Mouse (Mus musculus): ENCODE data around the gene Donson. TPM values are rescaled to one million over a fixed set of nuclear protein-coding genes. Genes with fewer than 3 reads are reported as not detected.

The Donson gene
- polyA plus RNA-seq, 1 experiment from 2014 or later, result 23.6 TPM

DNA sequence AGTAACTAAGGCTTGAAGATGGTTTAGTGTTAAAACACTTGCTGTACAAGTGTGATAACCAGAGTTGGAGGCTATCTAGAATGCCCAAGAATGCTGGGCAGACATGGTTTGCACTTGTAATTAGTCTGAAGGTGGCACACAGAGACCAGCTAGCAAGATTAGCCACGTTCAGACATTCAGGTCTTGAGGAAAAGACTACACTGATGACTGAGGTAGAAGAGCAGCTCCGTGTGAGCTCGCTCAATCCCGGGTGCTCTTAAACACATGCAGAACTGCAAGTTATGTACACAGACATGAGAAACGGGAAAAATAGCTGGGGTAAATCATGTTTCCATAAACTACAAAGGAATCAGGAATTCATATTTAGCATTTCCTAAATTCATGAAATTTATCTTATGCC lies 7.9 kb downstream of the Donson start:
- no peak for ATAC-seq
- no peaks in the 10 kb centered on the region for H3K27me3 ChIP-seq
- no peak overlapping the region for H3K27ac ChIP-seq
- H3K4me3 ChIP-seq, result no peak overlapping the region
- H3K36me3 ChIP-seq (ENCODE audit: poor library complexity, severe bottlenecking), result peaks cover 87% of the 10 kb centered on the region
- 81% methylated on average over 5 of the region's 5 CpGs for WGBS
- no peak overlapping the region for H3K9ac ChIP-seq
- H3K4me1 ChIP-seq, result no peaks in the 10 kb centered on the region
- H3K4me2 ChIP-seq, result no peak overlapping the region
- H3K9me3 ChIP-seq (replicated peaks), result no peaks in the 10 kb centered on the region

DNA sequence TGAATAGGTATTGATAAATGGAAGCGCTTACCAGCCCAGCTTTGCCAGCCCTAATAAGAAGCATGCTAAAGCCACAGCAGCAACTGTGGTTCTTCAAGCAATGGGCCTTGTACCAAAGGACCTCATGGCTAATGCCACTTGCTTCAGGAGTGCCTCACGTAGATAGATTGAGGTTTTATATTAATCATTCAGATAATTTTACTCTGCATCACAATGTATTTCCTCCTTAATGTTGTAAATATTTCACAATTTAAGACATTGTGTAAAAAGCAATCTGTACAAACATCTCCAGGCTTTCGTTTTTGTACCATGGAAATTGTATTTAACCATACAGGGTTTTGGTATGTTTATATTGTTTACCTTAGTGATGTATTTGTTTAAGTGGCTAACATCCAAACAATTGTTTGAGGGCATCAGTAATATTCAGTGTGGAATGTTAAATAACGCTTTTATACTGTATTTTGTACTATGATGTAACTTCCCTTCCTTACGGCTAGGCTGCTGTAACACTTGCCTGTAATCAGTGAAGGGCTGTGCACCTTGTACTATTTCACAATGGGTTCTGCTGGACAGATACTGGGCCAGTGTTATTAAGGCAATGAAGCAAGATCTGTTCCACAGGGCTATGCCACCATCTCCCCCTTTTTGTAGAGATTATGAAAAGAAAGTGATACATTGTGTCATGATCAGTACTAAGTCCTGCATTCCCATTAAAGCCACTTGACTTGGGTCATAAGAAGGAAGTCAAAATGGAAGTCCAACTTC lies 10.2 kb downstream of the Donson start:
- H3K4me2 ChIP-seq, result no peak overlapping the region
- H3K4me1 ChIP-seq, result no peaks in the 10 kb centered on the region
- no peaks in the 10 kb centered on the region for H3K9me3 ChIP-seq (replicated peaks)
- H3K36me3 ChIP-seq (ENCODE audit: poor library complexity, severe bottlenecking), result peaks cover 83% of the 10 kb centered on the region
- no peak overlapping the region for H3K4me3 ChIP-seq
- no peaks in the 10 kb centered on the region for H3K27me3 ChIP-seq
- no peak for ATAC-seq
- H3K27ac ChIP-seq, result no peak overlapping the region
- 90% methylated on average over 5 of the region's 5 CpGs for WGBS
- H3K9ac ChIP-seq, result no peak overlapping the region

- H3K9me3 ChIP-seq (replicated peaks), result no peaks in the 10 kb centered on the region
- 87% methylated on average over 4 of the region's 4 CpGs for WGBS
- peaks cover 87% of the 10 kb centered on the region for H3K36me3 ChIP-seq (ENCODE audit: poor library complexity, severe bottlenecking)
- no peak overlapping the region for H3K4me2 ChIP-seq
- H3K4me1 ChIP-seq, result no peaks in the 10 kb centered on the region
- H3K9ac ChIP-seq, result no peak overlapping the region
- H3K4me3 ChIP-seq, result no peak overlapping the region
- no peak overlapping the region for H3K27ac ChIP-seq
- H3K27me3 ChIP-seq, result no peaks in the 10 kb centered on the region
- ATAC-seq, result no peak
These were observed 14.1 kb downstream of the Donson start for GRCm38 (mm10) chr16:91674500-91674899.

DNA sequence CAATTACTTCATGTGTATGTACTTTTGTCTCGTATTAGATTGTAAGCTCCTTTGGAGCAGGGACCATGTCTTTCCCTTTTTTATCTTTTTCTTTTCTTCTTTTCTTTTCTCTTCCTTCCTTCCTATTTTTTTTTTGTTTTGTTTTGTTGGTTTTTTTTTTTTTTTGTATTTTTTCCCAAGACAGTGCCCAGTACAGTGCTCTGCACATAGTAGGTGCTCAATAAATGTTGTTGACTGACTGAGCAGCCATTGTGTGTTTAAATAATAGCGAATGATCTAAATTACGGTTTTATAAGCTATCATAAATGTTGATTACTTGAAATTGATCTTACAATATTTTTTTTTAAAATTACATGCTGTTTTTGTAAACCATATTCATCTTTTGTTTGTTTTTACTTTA lies 24.8 kb downstream of the Donson start:
- Histone ChIP-seq H3K4me1 (peaks cover 7% of the 10 kb centered on the region), H3K9me3 (replicated peaks) (no peaks in the 10 kb centered on the region), H3K9ac (no peak overlapping the region), H3K4me3 (no peak overlapping the region), H3K27ac (no peak overlapping the region), H3K27me3 (no peaks in the 10 kb centered on the region), H3K4me2 (no peak overlapping the region), H3K36me3 (ENCODE audit: poor library complexity, severe bottlenecking) (peaks cover 88% of the 10 kb centered on the region)
- 94% methylated on average over 3 of the region's 3 CpGs for WGBS
- no peak for ATAC-seq

- Histone ChIP-seq H3K27me3 (no peaks in the 10 kb centered on the region), H3K36me3 (ENCODE audit: poor library complexity, severe bottlenecking) (peaks cover 93% of the 10 kb centered on the region), H3K4me3 (no peak overlapping the region), H3K9ac (no peak overlapping the region), H3K9me3 (replicated peaks) (no peaks in the 10 kb centered on the region), H3K4me1 (peaks cover 7% of the 10 kb centered on the region), H3K4me2 (no peak overlapping the region), H3K27ac (no peak overlapping the region)
- WGBS, result 94% methylated on average over 16 of the region's 16 CpGs
- no peak for ATAC-seq
These were observed 26.2 kb downstream of the Donson start for GRCm38 (mm10) chr16:91662336-91662735.

DNA sequence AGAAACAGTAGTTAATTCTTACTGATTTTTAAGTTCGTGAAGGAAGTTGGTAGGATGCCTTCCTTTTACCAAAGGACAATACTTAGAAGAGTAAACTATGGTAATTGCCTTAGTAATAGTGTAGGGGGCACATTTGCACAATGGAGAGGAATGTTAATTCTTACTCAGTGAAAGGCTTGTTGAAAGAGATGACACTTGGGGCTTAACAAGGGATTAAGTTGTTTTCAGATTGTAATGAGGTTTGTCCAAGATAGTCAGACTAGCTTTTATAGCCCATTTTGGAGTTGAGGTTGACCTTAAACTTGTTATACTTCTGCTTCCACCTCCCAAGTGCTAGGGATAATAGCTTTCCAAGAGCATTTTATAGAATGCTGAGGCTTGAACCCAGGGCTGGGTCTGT lies 27.2 kb downstream of the Donson start:
- Histone ChIP-seq H3K4me3 (no peak overlapping the region), H3K36me3 (ENCODE audit: poor library complexity, severe bottlenecking) (peaks cover 93% of the 10 kb centered on the region), H3K9me3 (replicated peaks) (no peaks in the 10 kb centered on the region), H3K27ac (no peak overlapping the region), H3K9ac (no peak overlapping the region), H3K4me2 (no peak overlapping the region), H3K27me3 (no peaks in the 10 kb centered on the region), H3K4me1 (peaks cover 7% of the 10 kb centered on the region)
- no peak for ATAC-seq
- 17% methylated on average over 1 of the region's 1 CpGs for WGBS

GRCm38 (mm10) chr16:91659798-91660197 lies 28.8 kb downstream of the Donson start:
- Histone ChIP-seq H3K4me1 (peaks cover 7% of the 10 kb centered on the region), H3K27me3 (no peaks in the 10 kb centered on the region), H3K36me3 (ENCODE audit: poor library complexity, severe bottlenecking) (peaks cover 93% of the 10 kb centered on the region), H3K9ac (no peak overlapping the region), H3K4me3 (no peak overlapping the region), H3K27ac (no peak overlapping the region), H3K4me2 (no peak overlapping the region), H3K9me3 (replicated peaks) (no peaks in the 10 kb centered on the region)
- no peak for ATAC-seq
- WGBS, result 97% methylated on average over 20 of the region's 20 CpGs

DNA sequence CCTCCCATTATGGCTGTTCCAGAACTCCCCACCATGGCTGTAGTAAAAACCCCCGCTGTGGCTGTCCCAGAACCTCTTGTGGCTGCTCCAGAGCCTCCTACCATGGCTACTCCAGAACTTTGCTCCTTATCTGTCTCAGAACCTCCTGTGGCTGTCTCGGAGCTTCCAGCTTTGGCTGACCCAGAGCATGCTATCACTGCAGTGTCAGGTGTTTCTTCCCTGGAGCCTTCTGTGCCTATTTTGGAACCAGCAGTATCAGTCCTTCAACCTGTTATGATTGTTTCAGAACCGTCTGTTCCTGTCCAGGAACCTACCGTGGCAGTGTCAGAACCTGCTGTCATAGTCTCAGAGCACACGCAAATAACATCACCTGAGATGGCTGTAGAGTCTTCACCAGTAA lies 30.1 kb downstream of the Donson start:
- Histone ChIP-seq H3K27ac (no peak overlapping the region), H3K4me3 (no peak overlapping the region), H3K36me3 (ENCODE audit: poor library complexity, severe bottlenecking) (peaks cover 93% of the 10 kb centered on the region), H3K9ac (no peak overlapping the region), H3K4me2 (no peak overlapping the region), H3K4me1 (peaks cover 7% of the 10 kb centered on the region), H3K9me3 (replicated peaks) (no peaks in the 10 kb centered on the region), H3K27me3 (no peaks in the 10 kb centered on the region)
- WGBS, result 94% methylated on average over 5 of the region's 5 CpGs
- ATAC-seq, result no peak

- WGBS, result 98% methylated on average over 17 of the region's 17 CpGs
- Histone ChIP-seq H3K27ac (no peak overlapping the region), H3K4me2 (no peak overlapping the region), H3K27me3 (no peaks in the 10 kb centered on the region), H3K4me3 (no peak overlapping the region), H3K4me1 (peaks cover 11% of the 10 kb centered on the region), H3K9ac (no peak overlapping the region), H3K36me3 (ENCODE audit: poor library complexity, severe bottlenecking) (peaks cover 86% of the 10 kb centered on the region), H3K9me3 (replicated peaks) (no peaks in the 10 kb centered on the region)
- ATAC-seq, result no peak
These were observed 31.3 kb downstream of the Donson start for GRCm38 (mm10) chr16:91657285-91657684.

- no peak overlapping the region for H3K4me3 ChIP-seq
- no peak overlapping the region for H3K9ac ChIP-seq
- ATAC-seq, result no peak
- H3K9me3 ChIP-seq (replicated peaks), result no peaks in the 10 kb centered on the region
- H3K4me1 ChIP-seq, result peaks cover 14% of the 10 kb centered on the region; the same call in 1 of the 2 replicates
- H3K27ac ChIP-seq, result no peak overlapping the region
- 98% methylated on average over 9 of the region's 9 CpGs for WGBS
- peaks cover 81% of the 10 kb centered on the region for H3K36me3 ChIP-seq (ENCODE audit: poor library complexity, severe bottlenecking)
- no peak overlapping the region for H3K4me2 ChIP-seq
- no peaks in the 10 kb centered on the region for H3K27me3 ChIP-seq
These were observed 33.3 kb downstream of the Donson start for GRCm38 (mm10) chr16:91655285-91655684.

GRCm38 (mm10) chr16:91652191-91652590 lies 36.4 kb downstream of the Donson start:
- Histone ChIP-seq H3K9me3 (replicated peaks) (no peaks in the 10 kb centered on the region), H3K27me3 (no peaks in the 10 kb centered on the region), H3K36me3 (ENCODE audit: poor library complexity, severe bottlenecking) (peaks cover 50% of the 10 kb centered on the region), H3K4me1 (peaks cover 26% of the 10 kb centered on the region), H3K4me2 (no peak overlapping the region), H3K4me3 (no peak overlapping the region), H3K27ac (no peak overlapping the region), H3K9ac (no peak overlapping the region)
- no peak for ATAC-seq
- 87% methylated on average over 3 of the region's 3 CpGs for WGBS

GRCm38 (mm10) chr16:91649781-91650180 lies 38.8 kb downstream of the Donson start:
- Histone ChIP-seq H3K4me1 (peaks cover 34% of the 10 kb centered on the region), H3K27me3 (no peaks in the 10 kb centered on the region), H3K9ac (no peak overlapping the region), H3K4me2 (peak overlapping the region; percentile 42), H3K4me3 (no peak overlapping the region; the same call in 1 of the 2 replicates), H3K27ac (no peak overlapping the region), H3K36me3 (ENCODE audit: poor library complexity, severe bottlenecking) (peaks cover 26% of the 10 kb centered on the region), H3K9me3 (replicated peaks) (no peaks in the 10 kb centered on the region)
- ATAC-seq, result no peak

DNA sequence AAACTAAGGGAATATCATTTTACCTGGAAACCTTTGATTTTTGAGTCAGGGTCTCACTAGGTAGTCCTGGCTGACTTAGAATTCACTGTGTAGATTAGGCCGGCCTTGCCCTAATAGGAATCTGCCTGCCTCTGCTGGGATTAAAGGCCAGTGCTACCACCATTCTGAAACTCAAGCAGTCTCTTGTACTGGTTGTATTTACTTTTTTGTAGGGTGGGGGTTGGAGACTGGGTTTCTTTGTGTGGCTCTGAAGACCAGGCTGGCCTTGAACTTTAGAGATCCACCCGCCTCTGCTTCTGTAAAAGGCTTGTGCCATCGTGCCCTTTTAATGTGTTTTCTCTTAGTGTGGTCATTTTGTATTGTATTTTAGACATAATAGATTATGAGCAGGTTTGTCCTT lies 39.3 kb downstream of the Donson start:
- Histone ChIP-seq H3K36me3 (ENCODE audit: poor library complexity, severe bottlenecking) (peaks cover 22% of the 10 kb centered on the region), H3K4me3 (peak overlapping the region; percentile 80), H3K4me2 (peak overlapping the region; percentile 95), H3K27ac (no peak overlapping the region), H3K9me3 (replicated peaks) (no peaks in the 10 kb centered on the region), H3K4me1 (peaks cover 37% of the 10 kb centered on the region), H3K9ac (peak overlapping the region; percentile 47; the same call in 1 of the 2 replicates), H3K27me3 (no peaks in the 10 kb centered on the region)
- WGBS, result 61% methylated on average over 3 of the region's 3 CpGs
- no peak for ATAC-seq

All from forebrain, embryonic 13.5 days (tissue).